Mouse (Mus musculus) testis, adult 2 months (tissue): ENCODE results near the gene Ppp1r1b. TPM values are rescaled to one million over a fixed set of nuclear protein-coding genes. Genes with fewer than 3 reads are reported as not detected.
A peak's percentile ranks its signal among the peaks of the same experiment; 100 is the strongest.
"Not testable (repeated sequence)": the region's sequence is repeated elsewhere in the genome, so short reads cannot be mapped to it uniquely, and the experiment has no call there.

Experiments used
- H3K27ac ChIP-seq: fragments of 200-500 bp; 2 replicates; pipeline ENCODE4 v1.5.1; 2012; ENCODE audit warnings: low read depth, low read length; ENCODE audit not compliant: control insufficient read depth, insufficient read depth
- H3K27me3 ChIP-seq: fragments of 200-500 bp; 2 replicates; pipeline ENCODE4 v1.6.1; 2012; ENCODE audit warnings: mild to moderate bottlenecking, low read length, moderate library complexity; ENCODE audit not compliant: control insufficient read depth, insufficient read depth
- H3K36me3 ChIP-seq: fragments of 200-500 bp; 2 replicates; pipeline ENCODE4 v1.6.1; 2012; ENCODE audit warnings: mild to moderate bottlenecking, low read length; ENCODE audit not compliant: control insufficient read depth, insufficient read depth
- H3K4me1 ChIP-seq: fragments of 200-500 bp; 2 replicates; pipeline ENCODE4 v1.6.1; 2012; ENCODE audit warnings: low read length; ENCODE audit not compliant: control insufficient read depth, insufficient read depth
- H3K4me3 ChIP-seq: fragments of 200-500 bp; 2 replicates; pipeline ENCODE4 v1.5.1; 2012; ENCODE audit warnings: low read depth, mild to moderate bottlenecking, low read length, moderate library complexity, mixed read lengths; ENCODE audit not compliant: control insufficient read depth
- CTCF ChIP-seq: fragments of 200-500 bp; IDR thresholded peaks from 2 replicates; pipeline ENCODE4 v1.5.1; 2012; ENCODE audit warnings: low read depth, mild to moderate bottlenecking, inconsistent platforms, low read length, moderate library complexity; ENCODE audit not compliant: control insufficient read depth, insufficient read depth, insufficient replicate concordance
- POLR2A ChIP-seq: fragments of 200-500 bp; IDR thresholded peaks from 2 replicates; pipeline ENCODE4 v1.6.1; 2012; ENCODE audit warnings: low read depth, mild to moderate bottlenecking, inconsistent platforms, low read length, moderate library complexity; ENCODE audit not compliant: control insufficient read depth
- polyA plus RNA-seq: library from polyadenylated mRNA; depleted of rRNA; stranded (reverse); fragments of >200 nt; gene quantifications from 2 replicates; pipeline ENCODE4 v1.2.3, GENCODE M21; 2012

Ppp1r1b gene
- polyA plus RNA-seq, 1 experiment = 0.58 TPM

DNA sequence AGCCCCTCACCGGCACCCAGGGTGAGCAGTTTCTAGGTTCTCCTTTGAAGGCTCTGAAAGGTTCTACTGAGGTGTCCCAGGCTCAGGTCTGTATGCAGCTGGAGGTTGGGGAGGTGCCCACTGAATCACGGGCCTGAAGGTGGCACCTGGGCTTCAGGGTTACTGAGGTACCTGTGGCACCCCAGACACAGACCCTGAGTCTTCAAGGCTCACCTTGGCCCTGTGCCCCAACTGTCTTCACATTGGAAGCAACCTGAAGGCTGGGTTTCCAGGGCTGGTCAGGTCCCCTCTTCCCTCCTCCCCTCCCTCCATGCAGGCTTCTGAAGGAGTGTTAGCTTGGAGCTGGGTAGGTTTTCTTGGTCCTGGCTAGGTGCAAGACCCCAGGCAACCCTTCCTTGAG is 33.4 kb downstream of the Ppp1r1b start:
- no peak for TF ChIP-seq POLR2A
- no peak for TF ChIP-seq CTCF
- Histone ChIP-seq H3K4me3 (no peak overlapping the region), H3K36me3 (no peaks in the 10 kb centered on the region; the same call in 1 of the 2 replicates), H3K27me3 (no peaks in the 10 kb centered on the region), H3K27ac (no peak overlapping the region), H3K4me1 (peaks cover 2% of the 10 kb centered on the region; the same call in 1 of the 2 replicates)

DNA sequence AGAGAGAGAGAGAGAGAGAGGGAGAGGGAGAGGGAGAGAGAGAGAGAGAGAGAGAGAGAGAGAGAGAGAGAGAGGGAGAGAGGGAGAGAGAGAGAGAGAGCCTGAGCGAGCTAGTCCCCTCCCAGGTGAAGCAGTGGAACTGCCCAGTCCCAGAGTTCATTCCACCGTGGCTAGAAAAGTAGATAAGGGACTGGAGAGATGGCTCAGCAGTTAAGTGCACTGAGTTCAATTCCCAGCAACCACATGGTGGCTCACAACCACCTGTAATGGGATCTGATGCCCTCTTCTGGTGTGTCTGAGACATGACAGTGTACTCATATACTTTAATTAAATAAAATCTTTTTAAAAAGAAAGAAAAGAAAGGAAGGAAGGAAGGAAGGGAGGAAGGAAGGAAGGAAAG is 34.2 kb downstream of the Ppp1r1b start:
- not testable (repeated sequence) for H3K4me3 ChIP-seq, H3K27ac ChIP-seq

DNA sequence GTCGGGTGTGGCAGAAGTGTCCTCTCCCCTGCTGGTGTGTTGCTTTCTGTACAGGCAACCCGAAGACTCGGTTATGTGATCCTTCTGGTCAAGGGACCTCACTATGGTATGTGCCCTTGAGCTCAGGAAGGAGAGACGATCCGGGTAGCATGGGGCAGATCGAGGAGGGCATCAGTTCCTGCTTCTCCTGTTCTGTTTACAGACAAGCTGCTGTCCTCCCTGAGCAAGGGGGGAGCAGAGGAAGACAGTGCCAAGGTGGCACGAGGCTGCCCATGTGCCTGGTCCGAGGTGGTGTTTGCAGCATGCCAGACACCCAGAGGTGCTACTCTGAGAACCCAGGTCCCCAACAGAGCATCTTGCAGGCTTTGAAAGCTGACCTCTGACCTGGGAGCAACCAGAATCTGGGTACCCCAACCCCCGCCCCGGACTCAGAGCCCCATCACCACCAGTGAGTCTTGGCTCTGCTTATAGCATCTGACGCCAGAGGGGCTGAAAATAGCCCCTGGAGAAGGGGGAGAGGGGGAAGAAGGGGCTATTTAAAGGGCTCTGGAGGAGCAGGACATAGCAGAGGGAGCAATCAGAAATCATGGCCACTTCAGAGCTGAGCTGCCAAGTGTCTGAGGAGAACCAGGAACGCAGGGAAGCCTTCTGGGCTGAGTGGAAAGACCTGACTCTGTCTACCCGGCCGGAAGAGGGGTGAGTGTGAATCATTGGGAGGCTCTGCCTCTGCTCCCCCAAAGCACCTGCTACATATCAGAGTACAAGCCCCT is 35.2 kb downstream of the Ppp1r1b start, which contains the start of gene Tcap:
Gene Tcap, plus strand, starts transcription at position 551 of the 770 bp plus-strand sequence.
- H3K4me1 ChIP-seq = peaks cover 7% of the 10 kb centered on the region
- no peaks in the 10 kb centered on the region for H3K36me3 ChIP-seq
- H3K27me3 ChIP-seq = no peaks in the 10 kb centered on the region
- H3K4me3 ChIP-seq = no peak within 1 kb of the TSS
- H3K27ac ChIP-seq = no peak within 1 kb of the TSS
- no peak for TF ChIP-seq POLR2A
- TF ChIP-seq CTCF = no peak

More for the DNA sequence above, 34.2 kb downstream of the Ppp1r1b start:
- not testable (repeated sequence) for H3K36me3 ChIP-seq, H3K4me1 ChIP-seq, H3K27me3 ChIP-seq

DNA sequence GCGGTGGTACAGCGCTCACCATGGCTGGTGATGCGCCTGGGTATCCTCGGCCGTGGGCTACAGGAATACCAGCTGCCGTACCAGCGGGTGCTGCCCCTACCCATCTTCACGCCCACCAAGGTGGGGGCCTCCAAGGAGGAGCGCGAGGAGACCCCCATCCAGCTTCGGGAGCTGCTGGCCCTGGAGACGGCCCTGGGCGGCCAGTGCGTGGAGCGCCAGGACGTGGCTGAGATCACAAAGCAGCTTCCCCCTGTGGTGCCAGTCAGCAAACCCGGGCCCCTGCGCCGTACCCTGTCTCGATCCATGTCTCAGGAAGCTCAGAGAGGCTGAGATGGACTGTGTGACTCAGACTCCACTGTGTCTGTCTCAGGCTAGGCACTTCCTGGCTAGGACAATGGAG is 36.0 kb downstream of the Ppp1r1b start:
- Histone ChIP-seq H3K36me3 (no peaks in the 10 kb centered on the region), H3K27ac (no peak overlapping the region), H3K4me3 (no peak overlapping the region), H3K4me1 (peaks cover 12% of the 10 kb centered on the region), H3K27me3 (no peaks in the 10 kb centered on the region)
- no peak for TF ChIP-seq CTCF
- no peak for TF ChIP-seq POLR2A

DNA sequence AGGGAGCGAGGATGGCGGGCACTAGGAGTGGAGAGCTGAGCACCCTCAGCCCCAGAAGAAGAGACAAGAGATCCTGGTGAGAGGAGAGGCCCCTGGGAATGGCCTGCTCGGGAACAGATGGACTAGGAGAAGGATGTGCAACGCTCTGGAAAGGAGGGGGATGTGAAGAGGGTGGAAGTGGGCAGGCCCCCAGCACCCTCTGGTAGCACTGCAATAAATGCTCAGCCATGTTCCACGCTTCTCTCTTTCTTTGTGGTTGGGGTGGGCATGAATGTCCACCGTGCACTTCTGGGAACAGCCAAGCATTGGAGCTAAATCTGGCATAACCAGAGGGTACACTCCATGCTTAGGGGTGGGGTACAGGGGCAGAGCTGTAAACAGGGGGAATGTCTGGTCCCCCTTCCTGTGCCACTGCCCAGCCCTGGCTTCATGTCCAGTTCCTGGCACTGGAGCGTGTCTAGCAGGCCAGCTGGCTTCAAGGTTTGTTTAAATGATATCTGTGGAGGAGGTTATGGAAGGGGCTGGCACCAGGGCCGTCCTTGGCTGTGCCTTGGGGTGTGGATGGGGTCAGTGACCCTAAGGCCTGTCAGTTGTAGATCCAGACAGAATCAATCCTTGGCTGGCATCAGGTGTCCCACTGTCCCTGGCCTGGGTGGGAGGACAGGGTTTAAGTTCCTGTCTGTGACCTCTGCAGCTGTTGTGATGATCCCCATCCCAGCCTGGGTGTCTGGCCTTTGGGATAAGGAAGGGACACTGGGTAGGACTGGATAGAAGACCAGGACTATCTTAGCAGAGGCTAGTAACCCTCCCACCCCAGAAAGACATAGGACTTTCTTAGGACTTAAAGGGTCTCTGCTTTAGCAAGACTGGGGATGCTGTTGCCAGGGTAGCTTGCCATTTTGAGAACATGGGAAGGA is 36.8 kb downstream of the Ppp1r1b start:
- H3K36me3 ChIP-seq = no peaks in the 10 kb centered on the region
- H3K27me3 ChIP-seq = no peaks in the 10 kb centered on the region
- H3K27ac ChIP-seq = no peak overlapping the region
- TF ChIP-seq CTCF = no peak
- no peak for TF ChIP-seq POLR2A
- peaks cover 15% of the 10 kb centered on the region for H3K4me1 ChIP-seq
- no peak overlapping the region for H3K4me3 ChIP-seq

DNA sequence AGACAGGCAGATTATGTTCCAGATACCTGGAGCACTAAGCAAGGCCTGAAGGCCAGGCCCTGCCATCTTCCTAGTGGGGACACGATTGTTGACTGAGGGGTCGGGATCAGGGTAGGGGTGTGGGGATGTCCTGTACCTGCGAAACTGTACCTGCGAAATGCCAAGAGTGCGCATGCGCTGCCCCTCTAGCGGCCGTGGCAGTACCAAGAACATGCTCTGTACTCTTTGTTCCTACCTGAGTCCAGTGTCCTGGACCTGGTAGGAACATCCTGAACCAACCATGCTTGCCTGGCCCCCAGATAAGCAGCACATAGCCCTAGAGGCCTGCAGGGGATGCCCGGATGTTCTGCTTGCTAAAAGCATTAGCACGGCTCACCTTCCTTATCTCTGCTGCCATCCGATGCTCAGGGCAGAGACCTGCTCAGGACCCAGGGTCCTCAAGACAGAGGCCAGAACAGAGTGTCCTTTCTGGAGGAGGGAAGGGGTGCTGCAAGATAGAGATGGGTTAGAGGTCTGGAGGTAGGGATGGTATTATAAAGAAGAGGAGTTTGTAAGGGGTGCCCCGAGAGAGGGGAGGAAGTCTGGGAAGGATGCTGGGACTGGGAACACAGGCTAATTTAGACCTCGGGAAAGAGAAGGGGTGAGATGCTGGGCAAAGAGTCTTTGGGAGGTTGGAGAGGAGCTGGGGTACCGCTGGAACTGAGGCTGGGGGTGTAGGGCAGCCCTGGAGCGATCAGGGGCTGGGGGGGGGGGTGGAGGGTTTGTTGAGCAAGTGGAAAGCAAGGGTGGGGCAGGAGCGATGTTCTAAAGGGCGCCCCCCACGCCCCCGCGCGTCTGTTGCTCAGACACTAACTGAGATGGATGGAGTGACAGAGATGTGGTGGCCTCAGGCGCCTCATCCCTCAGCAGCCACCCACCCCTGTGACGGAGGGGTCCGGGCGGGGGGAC is 37.7 kb downstream of the Ppp1r1b start, which contains the start of gene Pnmt:
Gene Pnmt, plus strand, starts transcription at position 813 of the 948 bp plus-strand sequence.
- Histone ChIP-seq H3K4me3 (peak within 1 kb of the TSS; percentile 26), H3K27ac (no peak within 1 kb of the TSS), H3K36me3 (no peaks in the 10 kb centered on the region), H3K27me3 (no peaks in the 10 kb centered on the region), H3K4me1 (peaks cover 15% of the 10 kb centered on the region)
- TF ChIP-seq CTCF (no peak), POLR2A (no peak)

DNA sequence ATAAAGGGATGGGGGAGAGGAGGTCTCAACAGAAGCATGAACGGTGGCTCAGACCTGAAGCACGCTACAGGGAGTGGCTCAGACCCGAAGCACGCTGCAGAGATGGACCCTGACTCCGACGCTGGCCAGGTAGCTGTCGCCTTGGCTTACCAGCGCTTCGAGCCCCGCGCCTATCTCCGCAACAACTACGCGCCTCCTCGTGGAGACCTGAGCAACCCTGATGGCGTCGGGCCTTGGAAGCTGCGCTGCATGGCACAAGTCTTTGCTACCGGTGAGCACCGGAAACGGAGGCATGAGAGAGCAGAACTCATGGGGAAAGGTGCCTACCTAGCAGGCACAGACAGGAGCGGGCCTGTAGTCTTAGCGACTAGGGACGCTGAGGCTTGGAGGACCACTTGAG is 38.4 kb downstream of the Ppp1r1b start:
- Histone ChIP-seq H3K27ac (no peak overlapping the region), H3K36me3 (no peaks in the 10 kb centered on the region), H3K27me3 (no peaks in the 10 kb centered on the region), H3K4me3 (peak overlapping the region; percentile 26), H3K4me1 (peaks cover 15% of the 10 kb centered on the region)
- TF ChIP-seq POLR2A (no peak), CTCF (no peak)
